Mouse (Mus musculus) kidney, adult 11 months (tissue): ENCODE data around the gene 1700109H08Rik.
A peak's percentile ranks its signal among the peaks of the same experiment; 100 is the strongest.
"Not testable (repeated sequence)": the region's sequence is repeated elsewhere in the genome, so short reads cannot be mapped to it uniquely, and the experiment has no call there.

ENCODE experiments used
- DNase-seq: peaks from one replicate; pipeline ENCODE4 v3.0.0; 2022

1700109H08Rik gene

GRCm38 (mm10) chr5:3571266-3571665, at the start of gene 1700109H08Rik:
Gene 1700109H08Rik (plus strand): TSS chr5:3571566.
- DNase-seq: no peak

- no peak for DNase-seq
Measured at GRCm38 (mm10) chr5:3521741-3522140, 49.6 kb upstream of the 1700109H08Rik start.

GRCm38 (mm10) chr5:3522826-3523225, 48.5 kb upstream of the 1700109H08Rik start:
- peak; percentile 19 for DNase-seq

- no peak for DNase-seq
Measured at GRCm38 (mm10) chr5:3527041-3527691, 44.2 kb upstream of the 1700109H08Rik start.

GRCm38 (mm10) chr5:3529585-3530189, 41.7 kb upstream of the 1700109H08Rik start:
- no peak for DNase-seq

GRCm38 (mm10) chr5:3532048-3532447, 39.3 kb upstream of the 1700109H08Rik start:
- not testable (repeated sequence) for DNase-seq

- DNase-seq: no peak
Measured at GRCm38 (mm10) chr5:3536592-3537212, 34.7 kb upstream of the 1700109H08Rik start.

GRCm38 (mm10) chr5:3538505-3539472, 32.6 kb upstream of the 1700109H08Rik start:
- DNase-seq: no peak

GRCm38 (mm10) chr5:3541871-3542270, 29.5 kb upstream of the 1700109H08Rik start:
- no peak for DNase-seq

GRCm38 (mm10) chr5:3543629-3544479, 27.5 kb upstream of the 1700109H08Rik start, which contains the start of gene Fam133b:
Gene Fam133b (plus strand): TSS chr5:3543833.
- peak; percentile 93 for DNase-seq

GRCm38 (mm10) chr5:3544480-3544769, 26.9 kb upstream of the 1700109H08Rik start:
- no peak for DNase-seq

- peak; percentile 80 for DNase-seq
Measured at GRCm38 (mm10) chr5:3546226-3546625, 25.1 kb upstream of the 1700109H08Rik start.

GRCm38 (mm10) chr5:3551481-3551880, 19.9 kb upstream of the 1700109H08Rik start:
- no peak for DNase-seq

GRCm38 (mm10) chr5:3554198-3554597, 17.2 kb upstream of the 1700109H08Rik start:
- DNase-seq: no peak

GRCm38 (mm10) chr5:3574825-3575224, 3.5 kb downstream of the 1700109H08Rik start:
- DNase-seq: no peak

- no peak for DNase-seq
Measured at GRCm38 (mm10) chr5:3577939-3578338, 6.6 kb downstream of the 1700109H08Rik start.

GRCm38 (mm10) chr5:3579066-3579465, 7.7 kb downstream of the 1700109H08Rik start:
- no peak for DNase-seq

GRCm38 (mm10) chr5:3595693-3596398, 24.5 kb downstream of the 1700109H08Rik start, which contains the start of gene Pex1:
Gene Pex1 (plus strand): TSS chr5:3596066.
- peak; percentile 97 for DNase-seq

GRCm38 (mm10) chr5:3596399-3596766, 25.0 kb downstream of the 1700109H08Rik start, which contains the start of gene Rbm48:
Gene Rbm48 (minus strand): TSS chr5:3596585.
- peak; percentile 87 for DNase-seq

GRCm38 (mm10) chr5:3597171-3597570, 25.8 kb downstream of the 1700109H08Rik start:
- DNase-seq: no peak

- DNase-seq: no peak
Measured at GRCm38 (mm10) chr5:3598766-3599165, 27.4 kb downstream of the 1700109H08Rik start.
